Mouse (Mus musculus): ENCODE measurements around the gene Susd4. TPM values are rescaled to one million over a fixed set of nuclear protein-coding genes. Genes with fewer than 3 reads are reported as not detected.

Susd4 gene
- polyA plus RNA-seq, 1 experiment from 2014 or later: 18.9 TPM

GRCm38 (mm10) chr1:182840606-182841005 is 76.9 kb downstream of the Susd4 start:
- 80% methylated on average over 6 of the region's 6 CpGs for WGBS

GRCm38 (mm10) chr1:182849556-182849955 is 85.9 kb downstream of the Susd4 start:
- no peak for ATAC-seq (ENCODE audit: insufficient number of reproducible peaks, insufficient read depth, low FRiP score, low read depth)
- no peaks in the 10 kb centered on the region for H3K27me3 ChIP-seq (ENCODE audit: control insufficient read depth, insufficient read depth, low read length)
- H3K4me3 ChIP-seq (ENCODE audit: low read depth, low read length): no peak overlapping the region
- H3K9me3 ChIP-seq (ENCODE audit: control insufficient read depth, low read depth, low read length): no peaks in the 10 kb centered on the region
- no peak overlapping the region for H3K4me2 ChIP-seq (replicated peaks; ENCODE audit: low read depth, low read length)
- H3K4me1 ChIP-seq (ENCODE audit: control insufficient read depth, insufficient read depth, low read length): no peaks in the 10 kb centered on the region
- no peak overlapping the region for H3K9ac ChIP-seq (replicated peaks; ENCODE audit: low read depth, low read length)
- H3K36me3 ChIP-seq (ENCODE audit: control insufficient read depth, insufficient read depth, low read length): no peaks in the 10 kb centered on the region
- H3K27ac ChIP-seq (ENCODE audit: low read length): no peak overlapping the region
- WGBS: 62% methylated on average over 12 of the region's 12 CpGs

More at GRCm38 (mm10) chr1:182840606-182841005, 76.9 kb downstream of the Susd4 start:
- H3K36me3 ChIP-seq (ENCODE audit: control insufficient read depth, insufficient read depth, low read length): no peaks in the 10 kb centered on the region
- no peaks in the 10 kb centered on the region for H3K4me1 ChIP-seq (ENCODE audit: control insufficient read depth, insufficient read depth, low read length)
- no peak overlapping the region for H3K9ac ChIP-seq (replicated peaks; ENCODE audit: low read depth, low read length)
- H3K4me2 ChIP-seq (replicated peaks; ENCODE audit: low read depth, low read length): no peak overlapping the region
- no peaks in the 10 kb centered on the region for H3K9me3 ChIP-seq (ENCODE audit: control insufficient read depth, low read depth, low read length)
- no peak overlapping the region for H3K27ac ChIP-seq (ENCODE audit: low read length)
- no peak overlapping the region for H3K4me3 ChIP-seq (ENCODE audit: low read depth, low read length)
- ATAC-seq (ENCODE audit: insufficient number of reproducible peaks, insufficient read depth, low FRiP score, low read depth): no peak
- no peaks in the 10 kb centered on the region for H3K27me3 ChIP-seq (ENCODE audit: control insufficient read depth, insufficient read depth, low read length)

- Histone ChIP-seq H3K27me3 (ENCODE audit: control insufficient read depth, insufficient read depth, low read length) (no peaks in the 10 kb centered on the region), H3K27ac (ENCODE audit: low read length) (no peak overlapping the region), H3K36me3 (ENCODE audit: control insufficient read depth, insufficient read depth, low read length) (no peaks in the 10 kb centered on the region), H3K4me3 (ENCODE audit: low read depth, low read length) (no peak overlapping the region), H3K4me1 (ENCODE audit: control insufficient read depth, insufficient read depth, low read length) (no peaks in the 10 kb centered on the region), H3K9me3 (ENCODE audit: control insufficient read depth, low read depth, low read length) (no peaks in the 10 kb centered on the region), H3K4me2 (replicated peaks; ENCODE audit: low read depth, low read length) (no peak overlapping the region), H3K9ac (replicated peaks; ENCODE audit: low read depth, low read length) (no peak overlapping the region)
- ATAC-seq (ENCODE audit: insufficient number of reproducible peaks, insufficient read depth, low FRiP score, low read depth): no peak
- WGBS: 82% methylated on average over 1 of the region's 1 CpGs
Measured at GRCm38 (mm10) chr1:182850080-182850479, 86.4 kb downstream of the Susd4 start.

GRCm38 (mm10) chr1:182852158-182852557 is 88.5 kb downstream of the Susd4 start:
- WGBS: 60% methylated on average over 6 of the region's 6 CpGs

DNA sequence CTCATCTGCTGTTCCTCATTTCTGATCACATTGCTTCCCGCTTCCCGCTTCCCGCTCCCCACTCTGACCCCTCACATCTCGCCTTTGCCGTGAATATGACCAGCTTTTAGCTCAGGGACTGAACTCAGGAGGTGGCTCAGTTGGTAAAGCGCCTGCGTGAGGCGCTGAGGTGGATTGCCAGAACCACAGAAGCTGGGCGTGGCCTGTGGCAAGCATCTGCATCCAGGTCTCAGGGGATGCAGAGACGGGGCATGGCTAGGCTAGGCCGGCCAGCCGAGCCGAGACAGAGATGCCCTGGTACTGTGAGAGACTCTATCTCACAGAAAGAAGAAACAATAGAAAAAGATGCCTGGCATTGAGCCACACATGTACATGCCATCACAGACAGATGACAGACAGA is 93.0 kb downstream of the Susd4 start:
- ATAC-seq (ENCODE audit: insufficient number of reproducible peaks, insufficient read depth, low FRiP score, low read depth): no peak
- 83% methylated on average over 13 of the region's 13 CpGs for WGBS
- no peak overlapping the region for H3K27ac ChIP-seq (ENCODE audit: low read length)

More at GRCm38 (mm10) chr1:182852158-182852557, 88.5 kb downstream of the Susd4 start:
- Histone ChIP-seq H3K9me3 (ENCODE audit: control insufficient read depth, low read depth, low read length) (no peaks in the 10 kb centered on the region), H3K27ac (ENCODE audit: low read length) (no peak overlapping the region), H3K4me3 (ENCODE audit: low read depth, low read length) (no peak overlapping the region), H3K36me3 (ENCODE audit: control insufficient read depth, insufficient read depth, low read length) (no peaks in the 10 kb centered on the region), H3K4me2 (replicated peaks; ENCODE audit: low read depth, low read length) (no peak overlapping the region), H3K9ac (replicated peaks; ENCODE audit: low read depth, low read length) (no peak overlapping the region), H3K27me3 (ENCODE audit: control insufficient read depth, insufficient read depth, low read length) (no peaks in the 10 kb centered on the region), H3K4me1 (ENCODE audit: control insufficient read depth, insufficient read depth, low read length) (no peaks in the 10 kb centered on the region)
- ATAC-seq (ENCODE audit: insufficient number of reproducible peaks, insufficient read depth, low FRiP score, low read depth): no peak

DNA sequence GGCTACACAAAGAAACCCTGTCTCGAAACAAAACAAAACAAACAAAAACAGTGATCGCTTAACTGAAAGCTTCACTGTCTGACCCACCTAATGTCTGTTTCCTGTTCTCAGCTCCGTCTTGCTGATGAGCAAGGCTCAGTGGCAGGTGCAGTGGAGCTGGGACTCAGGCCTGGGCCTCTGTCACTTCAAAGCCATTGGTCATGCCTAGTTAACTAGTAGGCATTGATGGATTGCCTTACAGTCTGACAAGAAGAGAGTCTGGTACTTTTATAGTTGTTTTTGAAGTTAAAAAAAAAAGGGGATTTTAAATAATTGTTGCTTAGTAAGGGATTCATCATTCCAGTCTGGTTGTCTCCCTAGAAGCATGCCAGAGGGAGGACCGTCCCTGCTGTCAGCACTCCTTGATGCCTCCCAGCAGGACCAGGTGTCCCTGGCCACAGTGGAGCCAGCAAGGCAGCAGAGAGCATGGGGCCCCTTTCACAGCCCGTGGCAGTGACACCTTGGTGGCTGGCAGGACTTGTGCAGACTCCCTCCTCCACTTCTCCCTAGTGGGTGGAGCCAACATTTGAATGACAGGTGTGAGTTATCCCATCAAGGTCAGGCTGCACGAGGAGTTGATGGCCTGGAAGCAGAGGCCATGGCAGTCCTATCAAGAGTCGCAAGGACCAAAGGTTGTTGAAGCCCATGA is 98.2 kb downstream of the Susd4 start:
- no peaks in the 10 kb centered on the region for H3K4me1 ChIP-seq (ENCODE audit: control insufficient read depth, insufficient read depth, low read length)
- H3K9me3 ChIP-seq (ENCODE audit: control insufficient read depth, low read depth, low read length): no peaks in the 10 kb centered on the region
- ATAC-seq (ENCODE audit: insufficient number of reproducible peaks, insufficient read depth, low FRiP score, low read depth): no peak
- no peaks in the 10 kb centered on the region for H3K36me3 ChIP-seq (ENCODE audit: control insufficient read depth, insufficient read depth, low read length)
- no peaks in the 10 kb centered on the region for H3K27me3 ChIP-seq (ENCODE audit: control insufficient read depth, insufficient read depth, low read length)
- no peak overlapping the region for H3K27ac ChIP-seq (ENCODE audit: low read length)
- no peak overlapping the region for H3K9ac ChIP-seq (replicated peaks; ENCODE audit: low read depth, low read length)
- WGBS: 32% methylated on average over 7 of the region's 7 CpGs
- H3K4me3 ChIP-seq (ENCODE audit: low read depth, low read length): no peak overlapping the region
- H3K4me2 ChIP-seq (replicated peaks; ENCODE audit: low read depth, low read length): no peak overlapping the region

More for the DNA sequence above, 93.0 kb downstream of the Susd4 start:
- Histone ChIP-seq H3K27me3 (ENCODE audit: control insufficient read depth, insufficient read depth, low read length) (no peaks in the 10 kb centered on the region), H3K4me3 (ENCODE audit: low read depth, low read length) (no peak overlapping the region), H3K4me1 (ENCODE audit: control insufficient read depth, insufficient read depth, low read length) (no peaks in the 10 kb centered on the region), H3K36me3 (ENCODE audit: control insufficient read depth, insufficient read depth, low read length) (no peaks in the 10 kb centered on the region), H3K4me2 (replicated peaks; ENCODE audit: low read depth, low read length) (no peak overlapping the region), H3K9me3 (ENCODE audit: control insufficient read depth, low read depth, low read length) (no peaks in the 10 kb centered on the region), H3K9ac (replicated peaks; ENCODE audit: low read depth, low read length) (no peak overlapping the region)

DNA sequence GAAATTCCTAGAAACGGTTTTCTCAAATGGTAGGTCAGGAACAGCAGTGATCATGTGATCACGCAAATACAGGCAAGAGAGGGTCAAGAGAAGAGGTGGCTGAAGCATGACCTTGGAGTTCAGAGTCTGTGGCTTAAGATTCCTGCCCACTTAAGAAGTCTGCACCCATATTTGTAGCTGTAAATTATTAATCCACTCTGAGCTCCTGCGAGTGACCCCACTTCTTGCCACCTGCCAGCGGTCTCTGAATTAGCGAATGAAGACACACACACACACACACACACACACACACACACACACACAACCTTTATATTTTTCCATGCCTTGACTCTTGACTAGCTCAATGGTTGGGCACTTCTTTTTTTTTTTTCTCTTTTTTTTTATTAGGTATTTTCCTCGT is 99.7 kb downstream of the Susd4 start:
- Histone ChIP-seq H3K27me3 (ENCODE audit: control insufficient read depth, insufficient read depth, low read length) (no peaks in the 10 kb centered on the region), H3K9me3 (ENCODE audit: control insufficient read depth, low read depth, low read length) (no peaks in the 10 kb centered on the region), H3K27ac (ENCODE audit: low read length) (no peak overlapping the region), H3K9ac (replicated peaks; ENCODE audit: low read depth, low read length) (no peak overlapping the region), H3K4me2 (replicated peaks; ENCODE audit: low read depth, low read length) (no peak overlapping the region), H3K36me3 (ENCODE audit: control insufficient read depth, insufficient read depth, low read length) (no peaks in the 10 kb centered on the region), H3K4me3 (ENCODE audit: low read depth, low read length) (no peak overlapping the region), H3K4me1 (ENCODE audit: control insufficient read depth, insufficient read depth, low read length) (no peaks in the 10 kb centered on the region)
- 73% methylated on average over 6 of the region's 6 CpGs for WGBS
- ATAC-seq (ENCODE audit: insufficient number of reproducible peaks, insufficient read depth, low FRiP score, low read depth): no peak

DNA sequence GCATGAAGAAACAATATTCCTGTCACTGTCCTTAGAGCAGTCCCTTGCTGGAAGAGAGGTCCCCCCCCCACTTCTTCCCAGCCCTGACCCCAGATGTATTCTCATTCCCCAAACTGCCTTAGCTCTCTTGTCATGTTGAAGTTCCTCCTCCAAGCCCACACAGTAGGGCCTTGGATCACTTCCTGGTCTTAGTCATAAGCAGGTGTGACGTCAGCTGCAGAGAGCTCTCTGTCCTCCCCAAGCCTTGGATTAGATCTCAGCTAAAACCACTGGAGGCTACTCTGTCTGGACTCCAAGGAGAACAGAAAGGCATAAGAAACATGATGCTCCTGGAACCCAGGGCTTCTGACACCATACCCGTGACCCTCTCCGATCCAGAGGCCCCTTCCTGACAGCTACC is 104.2 kb downstream of the Susd4 start:
- Histone ChIP-seq H3K9ac (replicated peaks; ENCODE audit: low read depth, low read length) (no peak overlapping the region), H3K4me3 (ENCODE audit: low read depth, low read length) (no peak overlapping the region), H3K9me3 (ENCODE audit: control insufficient read depth, low read depth, low read length) (peaks cover 8% of the 10 kb centered on the region; the same call in 1 of the 2 replicates), H3K4me1 (ENCODE audit: control insufficient read depth, insufficient read depth, low read length) (no peaks in the 10 kb centered on the region), H3K4me2 (replicated peaks; ENCODE audit: low read depth, low read length) (no peak overlapping the region), H3K27ac (ENCODE audit: low read length) (no peak overlapping the region), H3K27me3 (ENCODE audit: control insufficient read depth, insufficient read depth, low read length) (no peaks in the 10 kb centered on the region), H3K36me3 (ENCODE audit: control insufficient read depth, insufficient read depth, low read length) (no peaks in the 10 kb centered on the region)
- WGBS: 95% methylated on average over 3 of the region's 3 CpGs
- ATAC-seq (ENCODE audit: insufficient number of reproducible peaks, insufficient read depth, low FRiP score, low read depth): no peak

All from stomach, embryonic 14.5 days (tissue).